Mouse (Mus musculus) spleen, embryonic (tissue): ENCODE measurements around the gene Necap2.

Source experiments
- CTCF ChIA-PET: fragments of 350-600 bp; sonication (Branson Sonifier 250); formaldehyde crosslinking; loops from one replicate; lab custom pipeline; 2022; lab: Charles Lee

Gene Necap2

DNA sequence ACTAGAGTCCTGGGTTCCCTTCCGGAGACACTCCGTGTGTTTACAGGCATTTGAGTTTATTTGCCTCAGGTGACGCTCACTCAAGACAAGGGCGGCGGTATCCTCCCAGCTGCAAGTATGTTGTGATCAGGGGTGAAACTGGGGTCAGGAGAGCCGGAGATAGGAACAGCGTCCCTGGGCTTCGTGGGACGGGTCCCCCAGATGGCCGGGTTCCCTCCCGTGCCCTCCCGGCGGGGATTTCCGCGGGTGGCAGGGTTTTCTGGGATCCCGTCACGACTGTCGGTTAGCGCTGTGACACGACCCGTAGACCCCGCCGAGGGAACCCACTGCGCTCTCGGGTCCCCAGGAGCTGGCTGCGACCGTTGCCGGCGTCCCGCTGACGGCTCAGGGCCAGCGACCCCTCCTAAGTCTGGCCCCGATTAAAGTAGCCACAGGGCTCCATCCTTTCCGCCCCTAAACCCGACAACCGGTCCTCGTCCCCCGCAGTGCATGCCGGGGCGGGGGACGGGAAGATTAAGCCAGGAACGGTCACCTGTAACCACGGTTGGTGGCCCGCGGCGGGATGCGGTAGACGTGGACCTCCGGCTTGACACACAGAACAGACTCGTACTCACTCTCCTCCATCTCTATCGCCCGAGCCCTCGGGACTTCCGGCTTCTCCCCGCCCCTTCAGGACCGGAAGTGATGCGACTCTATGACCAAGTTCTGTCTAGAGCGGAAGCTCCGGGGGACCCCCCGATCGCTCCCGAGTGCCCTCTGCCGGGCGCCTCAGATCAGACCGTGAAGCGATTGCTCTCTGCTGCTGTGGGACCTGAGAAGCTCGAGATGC is at the start of gene Necap2:
Necap2 (minus strand) TSS at position 677 of the 829 bp plus-strand sequence.
- CTCF ChIA-PET: interaction anchor here (0.6 to 1.0 kb wide), 2 partner anchors 9 to 10 kb away, joined by 3 to 8 read pairs; no protein-coding TSS in a partner anchor

DNA sequence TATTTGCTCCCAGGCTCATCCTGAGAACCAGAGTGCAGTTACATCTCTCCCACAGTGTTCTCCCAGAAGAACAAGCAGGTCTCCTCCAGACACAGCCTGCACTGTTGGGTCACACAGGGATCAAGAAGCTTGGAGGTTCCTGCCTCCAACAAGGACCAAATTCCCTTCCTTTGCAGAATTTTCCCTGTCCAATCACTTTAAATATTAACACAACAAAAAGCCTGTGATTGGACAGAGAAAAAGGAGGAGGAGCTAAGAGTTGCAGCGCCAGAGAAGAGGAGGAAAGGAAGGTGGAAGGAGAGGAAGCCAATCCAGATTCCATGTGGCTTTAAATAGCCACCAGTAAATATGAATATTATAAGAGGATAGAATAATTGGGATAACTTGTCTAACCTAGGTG is 44.9 kb upstream of the Necap2 start:
- CTCF ChIA-PET: no interaction called here

DNA sequence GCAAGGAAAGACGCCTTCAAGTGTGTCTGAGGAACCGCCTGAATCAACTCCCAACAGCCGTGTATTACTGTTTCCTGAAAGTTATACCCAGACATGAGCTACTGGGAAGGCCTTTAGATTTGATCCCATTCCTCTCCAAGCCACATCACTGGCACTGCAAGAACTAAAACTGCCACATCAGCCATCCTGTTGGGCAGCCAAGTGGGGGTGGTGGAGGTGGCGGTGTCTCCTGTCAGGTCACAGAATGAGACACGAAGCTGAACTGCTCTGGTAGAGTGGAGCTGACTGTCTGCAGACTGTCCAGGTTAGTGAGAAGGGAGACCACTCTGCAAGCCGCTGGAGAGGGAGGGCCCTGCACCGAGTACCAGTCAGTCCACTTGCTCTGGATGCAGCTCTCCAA is 44.5 kb upstream of the Necap2 start:
- CTCF ChIA-PET: no interaction called here

DNA sequence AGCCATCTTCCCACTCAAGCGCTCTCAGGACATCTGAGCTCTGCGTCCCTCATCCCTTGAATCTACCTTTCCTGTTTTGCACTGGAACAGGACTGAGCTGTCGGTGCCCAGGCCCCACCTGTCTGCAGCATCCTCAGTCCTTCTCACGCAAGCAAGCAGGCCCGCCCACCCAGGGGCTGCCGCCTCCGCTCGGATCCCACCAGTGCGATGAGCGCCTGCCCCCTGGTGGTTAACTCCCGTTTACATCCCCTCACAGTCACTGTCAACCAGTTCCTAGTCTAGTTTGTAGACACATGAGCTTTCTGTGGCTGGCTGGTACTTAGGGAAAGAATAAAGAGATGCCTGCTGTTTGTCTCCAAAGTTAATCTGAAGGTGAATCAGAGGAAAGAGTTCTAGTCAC is 42.5 kb upstream of the Necap2 start:
- CTCF ChIA-PET: interaction anchor here (0.6 to 0.7 kb wide), 2 partner anchors 15 to 311 kb away, joined by 3 to 6 read pairs; no protein-coding TSS in a partner anchor

DNA sequence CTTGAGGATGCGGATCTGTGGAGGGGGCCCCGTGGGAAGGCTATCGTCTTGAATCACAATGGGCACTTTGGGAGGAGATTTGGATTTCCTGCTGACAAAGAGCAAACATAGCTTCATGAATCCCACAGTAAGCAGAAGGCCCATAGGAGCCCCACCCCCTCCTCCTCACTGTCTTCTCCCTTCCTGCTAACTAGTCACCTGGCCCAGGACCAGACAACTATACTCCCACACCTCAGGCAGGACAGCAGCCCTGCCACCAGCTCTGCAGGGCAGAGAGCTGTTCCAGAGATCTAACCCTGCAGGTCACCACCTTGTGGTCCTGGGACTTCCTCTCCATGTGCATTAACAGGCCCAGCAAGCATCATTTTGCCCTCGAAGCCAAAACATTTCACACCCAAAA is 40.5 kb upstream of the Necap2 start:
- CTCF ChIA-PET: no interaction called here

DNA sequence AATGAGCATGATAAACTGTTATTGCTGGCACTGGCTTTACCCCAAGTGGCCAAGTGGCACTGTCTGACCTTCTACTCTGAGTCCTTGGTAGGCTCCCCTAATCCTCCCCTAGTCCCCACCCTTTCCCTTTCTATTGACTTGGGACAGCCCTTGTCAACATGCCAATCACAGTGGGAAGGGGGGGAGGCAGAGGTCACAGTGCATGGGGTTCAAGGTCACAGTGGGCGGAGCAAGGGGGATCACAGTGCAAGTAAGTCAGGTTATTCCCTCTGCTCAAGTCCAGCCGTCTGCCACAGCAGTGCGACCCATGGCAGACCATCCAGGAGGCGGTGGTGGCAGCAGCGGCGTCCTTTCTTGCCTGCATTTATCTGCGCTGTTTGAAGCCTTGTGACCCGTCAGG is 37.2 kb upstream of the Necap2 start:
- CTCF ChIA-PET: no interaction called here

DNA sequence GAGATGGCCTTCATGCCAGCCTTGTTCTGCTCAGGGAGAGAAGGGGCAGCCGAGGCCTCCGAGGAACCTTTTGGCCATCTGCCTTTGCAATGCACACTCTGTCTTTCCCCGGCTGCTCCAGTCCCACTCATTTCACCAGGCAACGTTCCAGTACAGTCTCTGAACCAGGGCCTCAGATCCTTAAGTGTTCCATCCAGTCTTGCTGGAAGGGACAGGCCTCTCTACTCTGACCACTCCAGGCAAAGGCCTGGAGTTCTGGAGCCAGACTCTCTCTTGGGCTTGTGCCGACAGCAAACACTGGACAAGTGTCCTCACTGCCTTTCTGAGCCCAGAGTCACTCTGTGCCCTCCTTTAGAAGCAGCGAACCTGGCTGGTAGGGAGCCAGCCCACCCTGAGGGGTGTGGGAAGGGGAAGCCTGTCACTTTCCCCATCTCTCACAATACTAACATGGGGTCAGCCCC is 36.4 kb upstream of the Necap2 start:
- CTCF ChIA-PET: no interaction called here

DNA sequence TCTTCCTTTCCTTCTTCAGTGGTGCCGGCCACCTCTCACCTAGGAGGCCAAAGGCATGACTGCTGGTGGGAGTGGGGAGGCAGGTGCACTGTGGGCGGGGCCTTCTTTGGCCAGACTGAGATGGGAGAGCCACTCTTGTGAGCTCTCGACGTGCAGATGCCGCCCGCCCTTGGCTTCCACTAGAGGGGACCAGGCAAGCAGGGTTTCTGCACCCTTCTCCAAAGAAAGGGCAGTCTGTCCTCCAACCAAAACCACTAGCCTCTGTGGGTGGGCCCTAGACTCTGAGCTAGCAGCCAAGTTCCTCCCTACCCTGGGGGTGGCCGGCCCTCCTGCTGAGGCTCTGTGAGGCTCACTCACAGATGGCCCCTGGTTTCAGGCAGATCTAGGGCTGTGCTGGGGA is 35.7 kb upstream of the Necap2 start:
- CTCF ChIA-PET: no interaction called here

DNA sequence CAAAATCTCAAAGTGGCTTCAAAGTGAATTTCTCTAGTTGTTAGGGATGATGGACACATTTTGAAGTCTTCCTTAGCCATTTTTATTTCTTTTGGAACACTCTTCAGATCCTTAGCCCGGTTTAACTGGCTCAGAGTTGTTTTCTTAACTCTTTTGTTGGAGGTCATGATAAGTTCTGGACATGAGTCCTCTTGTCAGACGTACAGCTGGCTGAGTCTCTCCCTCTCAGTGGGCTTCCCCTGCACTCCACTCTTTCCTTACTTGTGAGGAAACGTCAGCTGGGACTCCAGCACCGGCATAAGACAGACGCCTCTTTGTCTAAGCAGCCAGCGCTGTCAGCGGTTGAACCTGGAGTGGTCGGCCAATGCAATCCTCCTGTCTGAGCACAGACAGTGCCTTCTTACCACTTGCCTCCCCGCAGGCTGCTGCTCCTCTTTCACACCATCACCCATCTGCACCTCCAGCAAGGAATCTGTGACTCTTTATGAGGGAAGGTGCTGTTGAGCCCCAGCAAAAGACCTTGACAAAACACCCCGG is 30.1 kb upstream of the Necap2 start:
- CTCF ChIA-PET: no interaction called here

DNA sequence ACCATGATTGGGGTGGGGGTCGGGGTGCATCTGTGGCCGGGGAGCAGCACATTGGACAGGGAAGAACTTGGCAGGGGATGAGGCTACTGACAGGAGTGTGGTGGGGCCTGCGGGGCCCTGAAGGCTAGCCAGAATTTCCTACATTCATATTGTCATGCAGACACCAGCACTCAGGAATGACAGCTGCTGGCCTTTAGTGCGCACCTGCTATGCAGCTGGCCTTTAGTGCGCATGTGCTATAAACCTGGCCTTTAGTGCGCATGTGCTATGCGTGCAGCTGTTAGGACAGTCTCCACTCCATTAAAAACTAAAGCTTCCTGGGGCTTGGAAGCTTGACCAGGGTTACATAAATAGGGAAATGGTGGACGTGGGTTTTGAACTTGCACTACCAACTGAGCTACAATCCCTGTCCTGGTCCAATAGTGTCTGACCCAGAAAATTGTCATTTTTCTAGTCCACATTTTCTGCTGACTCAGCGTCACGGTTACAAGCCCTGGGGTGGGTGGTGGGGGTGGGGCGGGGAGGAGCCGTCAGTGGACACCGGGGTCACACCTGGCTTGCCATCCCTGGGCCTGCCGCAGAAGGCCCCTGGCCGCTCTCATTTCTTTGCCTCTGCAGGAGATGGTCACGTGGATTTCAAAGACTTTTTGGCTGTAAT is 28.5 kb upstream of the Necap2 start:
- CTCF ChIA-PET: no interaction called here

DNA sequence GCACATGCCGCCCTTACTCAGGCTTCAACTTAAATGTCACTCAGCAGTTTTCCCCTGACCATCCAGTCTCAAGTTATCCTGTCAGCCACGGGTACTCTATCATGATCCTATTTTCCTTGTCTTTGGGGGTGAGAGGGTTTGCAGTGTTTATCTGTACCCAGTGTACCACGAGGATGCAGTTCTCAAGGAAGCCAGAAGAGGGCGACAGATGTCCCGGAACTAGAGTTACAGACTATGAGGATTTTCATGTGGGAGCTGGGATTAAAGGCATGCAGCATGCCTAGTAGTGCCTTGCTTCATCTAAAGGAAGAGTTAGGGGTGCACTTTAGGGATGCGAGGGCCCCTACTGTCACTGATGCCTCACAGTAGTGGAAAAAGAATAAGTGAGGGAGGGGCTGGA is 23.7 kb upstream of the Necap2 start:
- CTCF ChIA-PET: interaction anchor here (0.6 to 1.0 kb wide), 3 partner anchors 78 to 382 kb away, joined by 3 to 5 read pairs (median 4); no protein-coding TSS in a partner anchor

DNA sequence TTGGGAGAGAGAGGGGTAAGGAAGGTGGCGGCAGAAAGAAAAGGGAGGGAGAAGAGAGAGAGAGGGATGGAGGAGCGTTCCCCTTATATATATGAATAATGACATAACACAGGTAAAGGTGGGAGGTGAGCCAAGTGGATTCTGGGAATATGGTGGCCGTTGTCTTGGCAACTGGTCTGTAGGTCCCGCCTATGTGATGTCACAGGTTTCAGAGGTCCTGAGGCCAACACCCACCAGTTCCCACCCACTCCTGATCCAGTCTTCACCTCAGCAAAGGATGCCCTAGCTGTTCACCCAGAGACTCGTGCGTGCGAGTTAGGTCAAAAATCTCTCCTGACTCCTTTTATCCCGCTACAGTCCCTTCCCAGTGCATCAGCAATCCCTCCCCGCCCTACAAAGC is 23.1 kb upstream of the Necap2 start:
- CTCF ChIA-PET: interaction anchor here (0.6 to 1.0 kb wide), 2 partner anchors 97 to 381 kb away, joined by 3 to 4 read pairs; no protein-coding TSS in a partner anchor

DNA sequence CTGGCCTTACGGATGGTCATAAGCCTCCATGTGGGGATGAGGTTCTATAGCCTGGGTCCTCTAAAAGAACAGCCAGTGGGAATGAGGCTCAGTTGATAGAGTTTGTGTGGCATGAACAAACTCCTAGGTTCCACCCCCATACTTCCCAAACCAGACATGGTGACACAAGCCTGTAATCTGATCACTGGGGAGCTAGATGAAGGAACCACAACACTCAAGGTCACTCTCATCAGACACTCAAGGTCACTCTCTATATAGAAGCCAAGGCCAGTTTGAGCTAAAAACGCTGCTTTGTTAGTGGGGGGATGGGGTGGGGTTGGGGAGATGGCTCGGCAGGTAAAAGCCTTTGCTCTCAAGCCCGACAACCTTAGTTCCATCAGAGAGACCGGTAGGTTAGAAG is 21.8 kb upstream of the Necap2 start:
- CTCF ChIA-PET: no interaction called here

DNA sequence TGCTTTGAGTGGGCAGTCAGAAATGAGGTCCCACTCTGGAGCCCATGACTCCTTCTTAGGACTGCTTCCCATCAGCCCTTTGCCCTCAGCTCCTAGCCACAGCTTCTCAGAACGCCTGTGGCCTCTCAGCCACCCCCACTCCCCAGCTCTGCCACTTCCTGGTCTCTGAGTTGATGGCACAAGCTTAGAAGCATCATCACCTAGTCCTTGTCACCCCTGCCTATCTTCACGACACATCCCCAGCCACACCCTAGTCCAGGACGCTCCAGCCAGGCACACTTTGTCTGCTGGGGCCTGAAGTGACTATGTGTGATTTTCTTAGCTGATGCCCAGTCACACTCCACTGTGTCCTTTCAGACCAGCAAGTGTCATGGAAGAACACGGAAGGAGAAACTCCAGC is 20.8 kb upstream of the Necap2 start:
- CTCF ChIA-PET: no interaction called here

DNA sequence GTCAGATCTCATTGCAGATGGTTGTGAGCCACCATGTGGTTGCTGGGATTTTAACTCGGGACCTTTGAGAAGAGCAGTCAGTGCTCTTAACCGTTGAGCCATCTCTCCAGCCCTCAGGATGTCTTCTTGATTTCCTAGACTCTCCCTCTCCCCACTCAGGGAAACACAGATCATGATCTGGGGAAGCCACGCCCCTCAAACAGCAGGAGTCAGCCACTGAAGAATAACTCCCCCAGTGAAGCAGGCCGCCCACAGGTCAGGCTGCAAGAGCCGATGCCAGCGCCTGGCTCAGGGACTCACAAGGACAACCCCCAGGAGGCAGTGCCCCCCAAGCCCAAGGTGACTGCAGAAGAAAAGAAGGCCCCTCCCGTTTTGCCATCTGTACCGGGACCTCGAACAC is 18.6 kb upstream of the Necap2 start:
- CTCF ChIA-PET: no interaction called here

DNA sequence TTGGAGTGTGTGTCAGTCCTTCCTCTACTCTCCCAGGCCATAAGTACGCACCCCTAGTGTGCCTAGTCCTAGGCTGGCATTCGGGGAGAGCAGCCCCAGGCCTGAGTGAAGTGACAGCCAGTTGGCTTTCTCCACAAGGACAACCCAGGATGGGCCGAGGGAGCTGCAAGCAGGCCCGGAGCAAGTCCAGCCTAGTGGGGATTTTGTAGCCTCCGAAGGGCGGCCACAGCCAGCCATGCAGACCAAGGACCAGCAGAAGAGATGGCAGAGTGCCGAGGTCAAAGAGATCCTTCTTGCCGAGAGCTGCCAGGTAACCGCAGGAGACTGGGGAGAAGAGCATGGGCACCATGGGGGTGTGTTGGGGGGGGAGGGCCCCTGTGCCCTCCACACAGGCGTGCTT is 16.9 kb upstream of the Necap2 start:
- CTCF ChIA-PET: no interaction called here

DNA sequence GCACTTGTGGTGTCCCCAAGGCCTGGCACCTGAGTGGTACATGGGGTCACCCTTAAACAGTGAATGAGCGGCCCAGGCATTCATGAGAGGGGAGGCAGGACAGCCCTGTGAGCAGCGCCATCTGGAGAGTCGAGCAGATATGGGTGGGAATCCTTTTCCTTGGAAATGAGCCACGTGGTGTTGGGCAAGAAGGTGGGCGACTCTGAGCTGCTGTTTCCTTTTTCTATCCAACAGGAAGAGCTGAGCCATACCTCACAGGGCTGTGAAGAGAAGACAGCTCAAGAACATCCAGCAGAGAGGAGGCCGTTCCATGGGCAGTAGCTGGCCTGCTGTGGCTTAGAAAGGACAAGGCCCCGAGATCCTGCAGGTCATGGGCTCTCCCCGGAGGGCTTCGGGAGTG is 10.6 kb upstream of the Necap2 start:
- CTCF ChIA-PET: no interaction called here

DNA sequence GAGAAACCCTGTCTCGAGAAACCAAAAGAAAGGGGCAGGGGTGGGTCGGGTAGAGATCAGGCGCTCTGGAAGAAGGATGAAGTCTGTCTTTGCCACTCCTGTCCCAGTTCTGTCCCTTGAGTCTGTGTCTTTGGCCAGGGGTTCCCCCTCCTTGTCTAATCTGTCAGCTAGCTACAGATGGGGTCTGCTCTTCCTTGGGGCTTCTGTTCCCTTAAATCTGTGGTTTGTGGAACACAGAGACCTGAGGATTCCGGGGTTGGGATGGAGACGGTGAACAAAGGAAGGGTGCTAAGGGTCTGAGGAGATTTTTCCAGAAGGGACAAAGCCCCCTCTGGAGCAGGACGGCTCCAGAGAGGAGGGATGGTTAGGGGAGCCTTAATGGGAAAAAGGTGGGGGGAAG is 9.9 kb upstream of the Necap2 start, which contains the start of gene Spata21:
Spata21 (plus strand) TSS at position 301 of the 400 bp plus-strand sequence.
- CTCF ChIA-PET: no interaction called here

DNA sequence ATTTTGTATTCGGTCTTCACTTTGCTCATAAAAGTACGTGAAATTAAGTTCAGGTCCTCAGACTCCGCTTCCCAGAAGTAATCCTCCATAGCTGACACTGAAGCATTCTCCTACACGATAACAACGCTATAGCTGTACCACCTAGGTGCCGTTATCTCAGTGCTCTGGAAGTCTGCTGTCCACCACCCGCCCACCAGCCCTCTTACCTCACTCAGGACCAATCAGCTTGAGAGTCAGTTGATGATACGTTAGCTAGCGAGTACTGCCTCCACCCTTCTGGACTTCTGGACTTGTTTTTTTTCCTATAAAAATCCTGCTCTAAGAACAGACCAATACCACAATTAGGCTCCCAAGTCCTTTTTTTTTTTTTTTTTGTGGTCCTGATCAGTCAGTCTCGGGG is 8.7 kb upstream of the Necap2 start:
- CTCF ChIA-PET: interaction anchor here (0.7 kb wide), 1 partner anchor 9 kb away, joined by 8 read pairs; the partner anchor contains the start of gene Necap2

DNA sequence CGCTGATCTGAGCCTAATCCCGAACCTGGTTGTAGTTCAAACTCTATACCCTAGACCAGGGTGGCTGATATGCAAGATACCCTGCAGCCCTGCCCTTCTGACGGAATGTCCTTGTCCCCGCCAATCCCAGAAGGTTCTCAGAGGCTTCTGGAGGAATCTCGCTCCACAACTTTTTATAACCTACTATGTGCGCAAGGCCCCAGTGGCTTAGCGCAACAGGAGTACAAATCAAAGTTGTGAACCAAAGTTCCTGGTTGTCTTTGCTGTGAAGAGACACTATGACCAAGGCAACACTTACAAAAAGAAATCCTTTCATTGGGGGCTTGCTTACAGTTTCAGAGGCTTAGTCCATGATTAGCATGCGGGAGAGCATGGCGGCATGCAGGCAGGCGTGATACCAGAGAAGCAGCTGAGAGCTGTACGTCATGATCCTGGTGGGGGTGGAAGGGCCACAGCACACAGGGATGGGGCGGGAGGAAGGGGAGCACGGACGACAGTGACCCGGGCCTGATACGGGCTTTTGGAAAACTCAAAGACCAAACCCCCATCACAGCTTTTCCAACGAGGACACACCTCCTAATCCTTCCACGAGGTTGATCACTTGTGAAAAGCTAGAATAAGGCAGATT is 467 bp upstream of the Necap2 start:
- CTCF ChIA-PET: interaction anchor here (0.6 kb wide), 1 partner anchor 671 kb away, joined by 11 read pairs; no protein-coding TSS in a partner anchor

DNA sequence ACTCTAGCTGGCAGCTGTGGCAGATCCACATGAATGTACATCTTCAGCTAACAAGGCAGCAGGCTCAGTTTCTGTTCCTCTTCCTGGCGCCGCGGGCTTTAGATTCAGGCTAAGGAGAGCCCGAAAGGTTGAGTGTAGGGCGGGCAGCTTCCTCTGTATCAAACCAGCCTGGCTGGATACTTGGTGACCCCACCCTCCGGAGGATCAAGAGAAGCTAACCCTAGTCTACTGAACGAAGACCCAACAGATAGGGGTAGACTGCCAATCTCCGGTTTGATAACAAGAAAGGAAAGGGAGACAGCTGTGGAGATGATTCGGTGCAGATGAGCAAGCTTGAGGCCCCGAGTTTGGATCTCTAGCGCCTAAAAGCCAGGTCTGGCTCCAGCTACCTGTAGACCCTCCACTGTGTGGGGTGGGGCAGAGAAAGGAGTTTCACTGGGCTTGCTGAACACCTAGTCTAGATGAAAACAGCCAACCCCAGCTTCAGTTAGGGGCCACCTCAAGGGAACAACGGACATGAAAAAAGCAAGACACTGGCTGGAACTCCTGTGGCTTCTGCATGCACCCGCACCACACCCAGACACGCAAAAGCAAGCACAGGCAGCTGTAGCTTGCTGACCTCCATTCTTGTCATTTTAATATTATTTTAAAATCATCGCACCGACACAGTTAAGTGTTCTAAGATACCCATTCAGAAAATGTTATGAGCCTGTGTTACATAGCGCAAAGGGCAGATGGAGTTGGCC is 1.2 kb downstream of the Necap2 start:
- CTCF ChIA-PET: interaction anchor here (0.5 to 1.2 kb wide), 4 partner anchors 9 to 335 kb away, joined by 3 to 5 read pairs (median 4); partner anchors contain the start of gene Crocc
